Mouse (Mus musculus) heart, adult 18-20 months (tissue): Measurements from ENCODE around the gene Rtkn2. TPM values are rescaled to one million over a fixed set of nuclear protein-coding genes. Genes with fewer than 3 reads are reported as not detected.

Source experiments
- DNase-seq, 2 experiments: peaks; one replicate each; pipeline ENCODE4 v3.0.0; 2021 to 2022; ENCODE audit warnings: mixed read lengths in 1 of 2
- total RNA-seq, 2 experiments: library from RNA; stranded (reverse); gene quantifications; 2 replicates each; pipeline ENCODE4 v1.2.3; 2021

Rtkn2 gene
- total RNA-seq, 2 experiments from 2014 or later, result 0.22 to 0.41 TPM

DNA sequence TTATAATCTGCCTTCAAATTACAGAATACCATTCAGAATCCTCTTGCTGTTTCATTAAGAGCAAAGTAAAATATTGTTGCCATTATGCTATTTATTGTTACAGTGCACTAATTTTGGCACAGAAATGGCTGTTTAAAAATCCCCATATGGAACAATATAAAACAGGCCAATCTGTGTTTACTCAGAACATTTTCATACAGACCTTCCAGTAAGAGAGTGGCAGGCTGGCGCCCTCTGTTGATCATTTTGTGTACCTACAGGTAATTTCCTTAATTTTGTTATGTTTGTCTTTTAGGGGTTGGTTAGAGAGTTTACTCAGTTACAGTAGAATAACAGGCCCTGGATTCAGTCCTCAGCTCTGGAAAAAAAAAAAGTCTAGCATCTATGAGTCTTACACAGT, 16.8 kb downstream of the Rtkn2 start:
- DNase-seq, result peak; percentile 20 to 55

DNA sequence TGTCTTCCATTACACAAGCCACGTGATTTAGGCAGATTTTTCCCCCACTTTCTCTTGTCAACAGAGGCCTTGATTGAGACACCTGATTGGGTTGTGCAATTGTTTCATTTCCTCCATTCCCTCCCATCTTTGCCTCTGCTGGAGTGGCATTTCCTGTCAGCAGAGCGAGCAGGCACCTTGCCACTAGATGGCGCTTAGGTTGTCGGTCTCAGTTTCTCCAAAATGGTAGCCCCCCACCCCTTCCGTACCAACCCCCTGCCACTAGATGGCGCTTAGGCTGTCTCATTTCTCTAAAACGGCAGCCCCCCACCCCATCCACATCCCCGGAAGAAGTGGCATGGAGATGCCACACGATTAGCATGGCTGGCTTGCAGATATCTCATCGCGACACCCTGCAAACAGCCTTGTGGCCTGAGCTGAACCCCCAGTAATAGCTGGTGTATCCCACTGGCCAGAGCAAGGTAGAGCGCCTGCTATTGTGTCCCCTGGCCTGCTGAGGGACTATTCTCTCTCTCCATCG, 18.8 kb downstream of the Rtkn2 start:
- DNase-seq, result peak; percentile 45 to 60

- DNase-seq, result no peak
These were observed 19.8 kb downstream of the Rtkn2 start for GRCm38 (mm10) chr10:67999170-67999569.

GRCm38 (mm10) chr10:68001456-68001855, 22.1 kb downstream of the Rtkn2 start:
- no peak for DNase-seq

DNA sequence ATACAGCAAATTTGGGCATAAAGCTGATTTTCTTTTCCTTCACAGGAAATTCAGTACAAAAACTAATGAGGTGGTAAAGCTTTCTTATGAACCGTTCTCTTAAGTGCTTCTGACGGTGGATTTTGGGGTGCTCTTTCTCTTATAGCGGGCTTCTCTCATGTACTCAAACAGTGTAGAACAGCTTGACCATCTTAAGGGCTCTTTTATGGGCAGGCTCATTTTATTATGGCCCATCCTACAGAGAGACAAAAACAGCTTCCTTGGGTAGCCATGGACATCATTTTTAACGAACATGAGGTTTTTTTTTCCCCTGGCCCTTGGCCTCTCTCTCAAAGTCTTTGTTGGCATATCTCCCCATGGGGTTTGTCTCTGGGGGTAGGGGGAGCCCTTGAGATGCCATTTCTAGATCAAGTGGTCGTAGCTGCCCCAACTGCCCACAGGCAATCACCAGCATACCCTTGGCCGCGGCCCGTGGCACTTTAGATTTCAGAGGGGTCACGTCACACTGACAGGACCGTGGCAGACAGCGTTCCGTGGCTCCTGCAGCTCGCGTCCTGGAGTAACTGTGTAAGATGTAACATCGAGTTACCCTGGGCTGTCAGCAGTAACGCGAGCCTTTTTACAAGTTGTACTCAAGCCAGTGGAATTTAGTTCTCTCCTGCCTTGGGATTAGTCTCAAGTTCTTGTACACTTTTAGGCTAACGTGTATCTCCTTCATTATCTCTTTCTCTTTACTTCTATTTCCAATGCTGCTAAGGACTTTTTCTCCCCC, 24.5 kb downstream of the Rtkn2 start:
- no peak for DNase-seq

DNA sequence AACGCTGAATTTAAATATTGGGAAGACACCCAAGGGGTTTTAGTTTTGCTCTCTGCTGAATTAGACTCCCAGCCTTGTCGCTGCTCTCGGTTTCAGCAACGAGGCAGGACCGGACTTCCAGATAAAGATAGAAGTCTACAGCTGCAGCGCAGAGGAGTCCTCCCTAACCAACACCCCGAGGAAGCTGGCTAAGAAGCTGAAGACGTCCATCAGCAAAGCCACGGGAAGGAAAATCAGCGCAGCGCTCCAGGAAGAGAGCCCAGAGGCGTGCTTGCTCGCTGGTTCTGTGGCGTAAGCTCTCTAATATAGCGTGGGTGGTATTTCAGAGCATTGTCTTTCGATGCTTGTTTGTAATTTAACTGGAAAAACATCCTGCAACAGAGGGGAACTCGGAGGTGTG, 26.0 kb downstream of the Rtkn2 start:
- DNase-seq, result peak; percentile 47 to 51

DNA sequence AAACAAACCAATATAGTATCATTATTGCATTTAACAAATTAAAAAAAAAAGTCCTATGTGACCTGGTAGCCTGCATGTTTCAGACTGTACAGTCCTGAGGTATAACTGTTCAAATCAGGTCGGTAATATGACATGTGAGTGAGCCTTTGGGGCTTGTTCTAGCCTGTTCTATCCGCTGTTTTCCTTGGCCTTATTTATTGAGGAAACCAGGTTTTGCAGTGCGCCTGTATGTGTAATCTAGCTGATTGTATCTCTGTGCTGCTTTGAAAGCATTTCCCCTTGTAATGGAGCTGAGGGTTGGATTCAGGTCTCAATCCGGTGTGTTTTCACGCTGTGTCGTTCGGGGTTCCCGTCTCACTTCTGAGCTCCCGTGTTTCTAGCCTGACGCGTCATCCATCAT, 27.1 kb downstream of the Rtkn2 start:
- DNase-seq, result no peak

DNA sequence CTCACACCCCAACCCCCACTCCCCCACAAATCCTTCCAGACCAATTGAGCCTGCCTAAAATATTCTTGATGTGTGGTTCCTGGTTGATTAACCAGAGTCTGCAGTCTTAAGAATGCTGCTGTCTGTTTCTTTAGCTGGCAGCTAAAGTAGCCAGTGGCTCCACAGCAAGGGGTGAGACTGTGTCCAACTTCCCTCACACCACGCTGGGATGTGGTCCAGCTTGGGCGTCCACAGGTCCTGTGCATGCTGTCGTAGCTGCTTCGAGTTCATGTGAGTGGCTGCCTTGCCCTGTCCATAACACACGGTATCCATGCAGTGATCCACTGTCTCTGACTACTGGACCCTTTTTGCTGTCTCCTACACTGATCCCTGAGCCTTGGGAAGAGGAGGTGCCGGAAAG, 27.7 kb downstream of the Rtkn2 start:
- DNase-seq, result no peak

DNA sequence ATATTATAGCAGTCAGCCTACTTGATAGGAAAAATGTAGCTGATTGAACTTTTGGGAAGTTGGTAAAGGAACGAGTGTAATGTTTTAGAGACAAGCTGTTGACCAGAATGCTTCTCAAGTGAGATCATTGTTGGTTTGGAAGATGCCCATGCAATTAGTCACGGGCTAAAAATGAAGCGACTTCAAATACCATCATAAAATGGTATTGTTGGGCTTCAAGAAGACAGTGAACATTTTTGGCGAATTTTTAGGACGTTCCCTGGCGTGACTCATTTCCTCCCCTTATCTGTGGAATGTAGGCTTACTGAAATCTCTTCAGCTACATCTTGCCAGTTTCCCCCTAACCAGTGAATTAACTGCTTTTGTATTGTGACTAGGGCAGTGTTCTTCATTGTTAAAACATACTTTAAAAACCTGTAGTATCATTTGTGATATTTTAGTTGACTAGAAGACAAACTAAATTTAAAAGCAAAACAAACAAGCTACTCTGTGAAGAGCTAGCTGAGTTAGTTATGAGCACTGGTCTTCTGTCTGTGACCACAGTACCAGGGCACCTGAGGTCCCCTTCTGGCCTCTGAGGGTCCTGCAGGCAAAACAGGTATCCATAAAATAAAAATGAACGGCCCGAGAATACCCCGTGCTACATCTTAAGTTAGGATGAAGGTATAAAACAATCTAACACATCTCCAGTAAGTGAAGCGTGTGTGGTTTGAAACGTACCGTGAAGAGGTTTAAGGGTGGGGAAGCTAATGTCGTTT, 29.0 kb downstream of the Rtkn2 start:
- peak; percentile 60 to 68 for DNase-seq

- no peak for DNase-seq
These were observed 29.9 kb downstream of the Rtkn2 start for GRCm38 (mm10) chr10:68009301-68009700.

GRCm38 (mm10) chr10:68009867-68010266, 30.5 kb downstream of the Rtkn2 start:
- DNase-seq, result no peak

- DNase-seq, result peak; percentile 24 to 53
These were observed 33.8 kb downstream of the Rtkn2 start for GRCm38 (mm10) chr10:68013137-68013536.

DNA sequence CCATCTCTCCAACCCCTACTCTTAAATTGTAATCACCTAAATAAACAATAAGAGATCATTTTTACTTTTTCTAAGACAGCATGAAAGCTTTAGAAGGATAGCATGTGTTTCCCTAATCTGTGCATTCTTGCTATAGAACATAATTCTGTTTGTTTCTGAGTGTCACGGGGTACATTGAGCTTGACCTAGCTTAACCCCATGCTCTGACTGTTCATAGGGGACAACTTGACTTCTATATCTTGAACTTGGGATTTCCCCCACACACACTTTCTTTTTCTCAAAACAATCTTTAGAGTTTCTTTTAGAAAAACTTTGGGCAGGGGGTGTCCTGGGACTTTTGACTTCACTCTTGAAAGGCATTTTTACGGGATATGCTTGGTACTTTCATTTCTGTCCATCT, 41.4 kb downstream of the Rtkn2 start:
- no peak for DNase-seq

- DNase-seq, result no peak
These were observed 46.3 kb downstream of the Rtkn2 start for GRCm38 (mm10) chr10:68025660-68026059.

GRCm38 (mm10) chr10:68028327-68029080, 49.1 kb downstream of the Rtkn2 start:
- no peak for DNase-seq

DNA sequence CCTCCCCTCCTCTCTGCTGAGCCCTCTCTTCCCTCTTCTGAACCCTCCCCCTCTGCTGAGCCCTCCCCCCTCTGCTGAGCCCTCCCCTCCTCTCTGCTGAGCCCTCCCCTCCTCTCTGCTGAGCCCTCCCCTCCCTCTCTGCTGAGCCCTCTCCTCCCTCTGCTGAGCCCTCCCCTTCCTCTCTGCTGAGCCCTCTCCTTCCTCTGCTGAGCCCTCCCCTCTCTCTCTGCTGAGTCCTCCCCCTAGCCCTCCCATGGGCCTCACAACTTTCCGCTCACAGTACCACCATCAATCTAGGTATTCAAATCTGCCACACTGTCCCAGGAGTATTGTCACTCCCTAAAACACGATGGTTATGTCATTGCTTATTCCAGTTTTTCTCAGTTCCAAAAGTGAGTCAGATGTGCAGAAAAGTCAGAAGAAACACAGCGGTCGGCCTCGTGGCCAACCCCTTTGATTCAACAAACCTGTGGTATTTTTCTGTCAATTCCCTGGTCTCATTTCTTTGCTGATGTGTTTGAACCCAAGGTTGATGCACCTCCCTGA, 49.8 kb downstream of the Rtkn2 start:
- DNase-seq, result no peak

- no peak for DNase-seq
These were observed 50.7 kb downstream of the Rtkn2 start for GRCm38 (mm10) chr10:68030027-68030426.

DNA sequence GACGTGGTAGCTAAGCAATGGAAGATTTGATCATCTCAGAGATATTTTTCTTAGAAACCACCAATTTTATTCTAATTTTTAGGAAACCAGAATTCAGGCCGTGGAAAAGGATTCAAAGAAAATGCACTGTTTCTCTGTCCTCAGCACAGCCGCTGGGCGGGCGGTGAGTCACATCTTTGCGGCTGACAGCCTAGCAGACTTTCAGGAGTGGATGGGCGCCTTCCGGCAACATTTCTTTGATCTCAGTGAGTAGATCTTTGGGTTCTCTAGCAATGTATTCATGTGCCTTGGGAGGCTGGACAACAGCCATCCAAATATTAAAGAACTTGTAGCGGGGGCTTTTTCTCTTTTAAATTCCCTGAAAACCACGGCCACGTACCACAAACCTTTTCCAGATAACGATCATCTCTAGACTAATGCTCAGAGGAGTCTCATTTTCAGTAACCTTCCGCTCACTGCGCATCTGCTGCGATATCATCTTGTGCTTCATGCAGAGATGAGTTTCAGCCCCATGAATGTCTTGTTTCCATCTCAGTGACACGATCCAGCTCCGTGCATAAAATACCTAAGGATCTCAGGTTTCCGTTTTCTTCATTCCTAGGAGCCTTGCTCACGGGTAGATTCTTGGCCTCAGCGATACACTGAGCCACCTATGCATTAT, 56.5 kb downstream of the Rtkn2 start:
- DNase-seq, result no peak

DNA sequence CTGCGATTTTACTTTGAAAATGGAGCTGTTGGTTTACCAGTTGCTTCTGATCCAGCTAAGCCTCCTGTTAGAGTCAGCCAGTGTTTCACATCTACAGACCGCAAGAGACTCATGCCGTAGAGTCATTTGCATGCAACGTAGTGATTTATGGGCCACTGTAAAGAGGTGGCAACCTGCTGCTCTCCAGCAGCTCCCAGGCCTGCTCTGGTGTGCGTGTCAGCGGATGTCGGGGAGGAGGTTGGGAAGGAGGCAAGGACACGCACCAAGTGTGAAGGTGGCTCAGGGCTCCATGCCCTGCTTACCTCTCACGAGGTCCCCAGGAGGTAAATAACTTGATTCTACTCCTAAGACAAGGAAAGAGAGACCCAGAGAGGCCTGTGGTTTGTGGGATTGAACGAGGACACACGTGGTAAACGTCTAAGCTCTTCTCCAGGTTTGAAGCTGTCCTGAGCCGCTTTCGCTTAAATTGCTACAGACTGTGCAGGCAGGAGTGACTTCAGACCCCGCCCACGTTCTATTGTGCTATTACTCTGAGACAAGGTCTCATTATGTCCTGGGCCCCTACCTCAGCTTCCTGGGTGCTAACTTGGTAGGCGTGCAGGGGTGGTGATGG, 57.1 kb downstream of the Rtkn2 start:
- DNase-seq, result no peak

GRCm38 (mm10) chr10:68038997-68039624, 59.7 kb downstream of the Rtkn2 start:
- no peak for DNase-seq
